Mouse (Mus musculus) embryonic facial prominence, embryonic 10.5 days (tissue): ENCODE measurements at regions not wholly inside any gene's neighbourhood (a gene's known extent, or its start where the extent isn't known, plus 50 kb on each side); places are given as distances from the start of the nearest gene placed in this dataset.

Experiments
- DNase-seq: peaks from one replicate; pipeline ENCODE4 v3.0.0-alpha.2; 2017; ENCODE audit warnings: low spot score
- H3K27ac ChIP-seq: fragments of 300-500 bp; sonication (generic); replicated peaks from 2 replicates; pipeline ENCODE4 v1.5.1; 2016; ENCODE audit warnings: mild to moderate bottlenecking
- H3K27me3 ChIP-seq: fragments of 300-500 bp; sonication (generic); replicated peaks from 2 replicates; pipeline ENCODE4 v1.6.1; 2016; ENCODE audit warnings: low read depth, mild to moderate bottlenecking; ENCODE audit not compliant: poor library complexity, severe bottlenecking
- H3K36me3 ChIP-seq: fragments of 300-500 bp; sonication (generic); replicated peaks from 2 replicates; pipeline ENCODE4 v1.6.1; 2016; ENCODE audit warnings: mild to moderate bottlenecking, moderate library complexity
- H3K4me1 ChIP-seq: fragments of 300-500 bp; sonication (generic); 2 replicates; pipeline ENCODE4 v1.6.1; 2016
- H3K4me3 ChIP-seq: fragments of 300-500 bp; sonication (generic); 2 replicates; pipeline ENCODE4 v1.5.1; 2016; ENCODE audit warnings: mild to moderate bottlenecking, moderate library complexity
- H3K9me3 ChIP-seq: fragments of 300-500 bp; sonication (generic); 2 replicates; pipeline ENCODE4 v1.6.1; 2016; ENCODE audit warnings: mild to moderate bottlenecking
- WGBS: fragments of 180-500 bp; shearing (Covaris S2); methylation state at CpG from one replicate; pipeline ENCODE4 v1.1.7; 2016; 5-methylcytosine and 5-hydroxymethylcytosine counted together

DNA sequence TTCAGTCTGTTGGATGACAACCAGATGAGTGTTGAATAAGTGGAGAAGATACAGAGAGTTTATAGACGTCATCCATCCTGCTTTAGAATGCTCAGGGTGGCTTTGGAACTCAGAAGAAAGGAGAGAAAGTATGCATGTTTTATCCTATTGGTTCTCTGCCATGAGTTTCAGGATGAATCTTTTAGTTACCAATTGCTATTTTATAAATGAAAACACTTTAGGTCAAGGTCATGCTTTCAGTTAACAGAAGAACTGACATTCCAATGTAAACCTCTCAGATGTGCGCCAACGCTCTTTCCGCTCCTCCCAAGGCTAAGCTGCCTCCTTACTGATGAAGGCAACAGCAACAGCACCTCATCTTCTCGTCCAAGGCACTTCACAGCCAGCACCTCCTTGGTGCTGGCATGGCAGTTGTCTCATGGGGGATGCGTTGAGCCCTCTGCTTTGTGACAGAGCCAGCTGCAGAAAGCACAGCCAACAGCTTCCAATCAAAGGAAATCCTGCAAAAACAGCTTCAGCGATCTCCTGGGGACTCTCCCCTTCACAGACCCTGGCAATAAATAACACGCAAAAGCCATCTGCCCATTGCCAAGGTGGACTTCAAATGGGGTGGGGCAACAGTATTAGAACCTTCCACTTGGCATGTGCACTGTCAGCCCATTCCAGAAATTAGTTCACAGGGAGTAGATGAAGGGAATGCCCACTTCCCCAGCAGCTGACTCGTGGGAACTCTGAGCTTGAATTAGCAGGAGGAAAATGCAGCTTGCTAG is 580.9 kb upstream of the Klf4 start:
- no peak for DNase-seq

DNA sequence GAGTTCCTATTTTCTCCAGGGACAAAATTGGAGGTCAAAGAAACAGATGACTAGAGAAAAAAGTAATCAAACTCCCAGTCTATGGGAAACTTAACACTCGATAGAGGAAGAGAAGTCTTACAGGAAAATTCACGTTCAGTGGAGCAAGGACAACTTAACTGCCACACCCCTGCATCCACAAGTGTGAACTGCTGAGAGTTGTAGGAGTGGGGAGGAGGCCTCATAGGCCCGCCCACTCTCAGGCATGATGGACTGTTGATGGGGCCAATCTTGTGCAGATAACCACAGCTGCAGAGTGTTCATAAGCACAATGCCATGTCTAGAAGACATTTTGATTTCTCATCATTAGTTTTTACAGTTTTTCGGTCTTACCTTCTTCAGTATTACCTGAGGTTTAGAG is 574.7 kb upstream of the Klf4 start:
- no peaks in the 10 kb centered on the region for H3K4me1 ChIP-seq
- H3K27ac ChIP-seq = no peak overlapping the region
- no peaks in the 10 kb centered on the region for H3K9me3 ChIP-seq
- H3K27me3 ChIP-seq = no peaks in the 10 kb centered on the region
- no peak for DNase-seq
- H3K4me3 ChIP-seq = no peak overlapping the region
- WGBS = 83% methylated on average over 4 of the region's 4 CpGs
- no peaks in the 10 kb centered on the region for H3K36me3 ChIP-seq

More for the DNA sequence above, 580.9 kb upstream of the Klf4 start:
- Histone ChIP-seq H3K4me1 (peaks cover 10% of the 10 kb centered on the region), H3K27ac (no peak overlapping the region), H3K27me3 (no peaks in the 10 kb centered on the region), H3K4me3 (no peak overlapping the region), H3K36me3 (no peaks in the 10 kb centered on the region), H3K9me3 (no peaks in the 10 kb centered on the region)
- 75% methylated on average over 9 of the region's 9 CpGs for WGBS

GRCm38 (mm10) chr4:56102314-56102713 is 570.0 kb upstream of the Klf4 start:
- no peaks in the 10 kb centered on the region for H3K9me3 ChIP-seq
- H3K4me3 ChIP-seq = no peak overlapping the region
- no peaks in the 10 kb centered on the region for H3K36me3 ChIP-seq
- no peak for DNase-seq
- WGBS = 90% methylated on average over 3 of the region's 3 CpGs
- no peak overlapping the region for H3K27ac ChIP-seq
- no peaks in the 10 kb centered on the region for H3K4me1 ChIP-seq
- no peaks in the 10 kb centered on the region for H3K27me3 ChIP-seq

DNA sequence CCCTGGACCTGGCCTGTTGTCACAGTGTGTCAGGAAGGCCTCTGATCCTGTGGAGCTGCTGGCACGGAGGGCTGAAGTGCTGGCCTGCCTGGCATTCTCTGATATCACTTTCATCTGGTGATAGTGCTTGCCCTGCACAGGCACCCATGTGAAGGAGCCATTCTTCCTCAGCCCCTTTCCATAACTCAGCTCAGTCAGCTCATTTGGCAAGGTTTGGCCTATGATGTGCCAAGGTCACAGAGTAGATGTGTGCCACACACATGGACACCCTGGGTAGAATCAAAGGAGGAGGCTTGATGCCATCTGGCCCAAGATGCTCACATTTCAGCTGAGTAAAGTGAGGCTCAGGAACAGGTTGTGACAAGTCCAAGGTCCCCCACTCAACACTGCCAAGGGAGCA is 558.5 kb upstream of the Klf4 start:
- no peak for DNase-seq
- no peak overlapping the region for H3K27ac ChIP-seq
- H3K9me3 ChIP-seq = no peaks in the 10 kb centered on the region
- H3K4me3 ChIP-seq = no peak overlapping the region
- no peaks in the 10 kb centered on the region for H3K27me3 ChIP-seq
- peaks cover 10% of the 10 kb centered on the region for H3K4me1 ChIP-seq
- 72% methylated on average over 1 of the region's 1 CpGs for WGBS
- H3K36me3 ChIP-seq = no peaks in the 10 kb centered on the region

GRCm38 (mm10) chr4:56088701-56089100 is 556.4 kb upstream of the Klf4 start:
- Histone ChIP-seq H3K27me3 (no peaks in the 10 kb centered on the region), H3K4me3 (no peak overlapping the region), H3K36me3 (no peaks in the 10 kb centered on the region), H3K4me1 (peaks cover 10% of the 10 kb centered on the region), H3K27ac (no peak overlapping the region), H3K9me3 (no peaks in the 10 kb centered on the region)
- peak; percentile 54 for DNase-seq
- 38% methylated on average over 4 of the region's 4 CpGs for WGBS

DNA sequence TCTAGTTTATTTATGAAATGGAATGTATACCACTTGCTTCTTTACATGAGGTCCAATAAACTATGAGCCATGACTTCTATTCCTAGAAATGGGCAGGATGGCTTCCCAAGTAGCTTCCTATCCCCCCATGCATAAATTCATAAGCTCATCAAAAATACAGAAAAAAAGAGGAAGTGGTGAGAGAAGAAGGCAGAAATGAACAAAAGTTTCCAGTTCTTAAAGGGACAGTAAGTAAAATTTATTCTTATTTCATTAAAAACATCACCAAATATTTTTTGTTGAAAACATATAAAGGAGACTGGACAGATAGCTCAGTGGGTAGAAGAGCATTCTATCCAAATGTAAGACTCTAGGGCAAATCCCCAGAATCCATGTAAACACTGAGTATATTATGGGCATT is 554.0 kb upstream of the Klf4 start:
- H3K36me3 ChIP-seq = no peaks in the 10 kb centered on the region
- H3K9me3 ChIP-seq = no peaks in the 10 kb centered on the region
- H3K4me3 ChIP-seq = no peak overlapping the region
- no peak overlapping the region for H3K27ac ChIP-seq
- no peaks in the 10 kb centered on the region for H3K27me3 ChIP-seq
- H3K4me1 ChIP-seq = peaks cover 10% of the 10 kb centered on the region
- DNase-seq = no peak

GRCm38 (mm10) chr4:56084205-56084604 is 551.9 kb upstream of the Klf4 start:
- peaks cover 6% of the 10 kb centered on the region for H3K4me1 ChIP-seq
- no peak for DNase-seq
- H3K27me3 ChIP-seq = no peaks in the 10 kb centered on the region
- no peak overlapping the region for H3K27ac ChIP-seq
- no peaks in the 10 kb centered on the region for H3K9me3 ChIP-seq
- 75% methylated on average over 1 of the region's 1 CpGs for WGBS
- H3K36me3 ChIP-seq = no peaks in the 10 kb centered on the region
- H3K4me3 ChIP-seq = no peak overlapping the region

DNA sequence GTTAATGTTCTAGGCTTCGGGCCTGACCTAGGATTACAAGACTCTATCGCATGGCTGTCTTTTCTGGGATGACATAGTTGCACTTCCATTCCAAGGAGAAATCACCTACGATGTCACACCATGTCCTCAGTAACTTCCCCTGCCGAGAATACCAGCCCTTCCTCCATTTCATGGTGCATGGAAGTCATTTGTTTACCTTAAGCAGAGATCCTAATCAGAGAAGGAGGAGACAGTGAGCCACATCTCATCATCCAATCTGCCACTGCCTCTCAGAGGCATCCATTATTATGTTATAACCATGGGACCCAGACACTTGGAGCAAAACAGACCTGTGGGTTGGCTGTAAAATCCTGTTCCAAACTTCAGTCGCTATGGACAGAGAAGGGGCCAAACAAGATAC is 550.1 kb upstream of the Klf4 start:
- no peak for DNase-seq
- no peaks in the 10 kb centered on the region for H3K4me1 ChIP-seq
- 79% methylated on average over 5 of the region's 5 CpGs for WGBS

DNA sequence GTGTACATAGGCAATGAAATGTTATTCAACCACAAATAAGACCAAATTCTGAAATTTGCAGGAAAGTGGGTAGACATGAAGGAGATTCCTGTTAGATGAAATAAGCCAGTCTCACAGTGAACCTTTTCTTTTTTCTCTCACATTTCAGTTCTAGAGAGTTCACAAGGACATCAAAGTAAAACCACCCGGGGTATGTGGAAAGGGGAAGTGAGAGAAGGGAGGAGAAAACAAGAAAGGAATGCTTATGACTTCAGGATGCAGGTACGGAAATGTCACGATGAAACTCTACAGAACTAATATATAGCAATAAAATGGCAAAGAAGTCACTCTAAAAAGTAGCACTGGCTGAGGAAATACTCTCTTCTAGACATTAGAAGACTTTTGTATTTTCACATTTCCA is 548.7 kb upstream of the Klf4 start:
- H3K4me1 ChIP-seq = no peaks in the 10 kb centered on the region
- H3K36me3 ChIP-seq = no peaks in the 10 kb centered on the region
- no peak for DNase-seq
- H3K27ac ChIP-seq = no peak overlapping the region
- WGBS = 81% methylated on average over 3 of the region's 3 CpGs
- no peak overlapping the region for H3K4me3 ChIP-seq
- H3K9me3 ChIP-seq = no peaks in the 10 kb centered on the region
- H3K27me3 ChIP-seq = no peaks in the 10 kb centered on the region

More for the DNA sequence above, 550.1 kb upstream of the Klf4 start:
- Histone ChIP-seq H3K27ac (no peak overlapping the region), H3K36me3 (no peaks in the 10 kb centered on the region), H3K9me3 (no peaks in the 10 kb centered on the region), H3K4me3 (no peak overlapping the region), H3K27me3 (no peaks in the 10 kb centered on the region)

DNA sequence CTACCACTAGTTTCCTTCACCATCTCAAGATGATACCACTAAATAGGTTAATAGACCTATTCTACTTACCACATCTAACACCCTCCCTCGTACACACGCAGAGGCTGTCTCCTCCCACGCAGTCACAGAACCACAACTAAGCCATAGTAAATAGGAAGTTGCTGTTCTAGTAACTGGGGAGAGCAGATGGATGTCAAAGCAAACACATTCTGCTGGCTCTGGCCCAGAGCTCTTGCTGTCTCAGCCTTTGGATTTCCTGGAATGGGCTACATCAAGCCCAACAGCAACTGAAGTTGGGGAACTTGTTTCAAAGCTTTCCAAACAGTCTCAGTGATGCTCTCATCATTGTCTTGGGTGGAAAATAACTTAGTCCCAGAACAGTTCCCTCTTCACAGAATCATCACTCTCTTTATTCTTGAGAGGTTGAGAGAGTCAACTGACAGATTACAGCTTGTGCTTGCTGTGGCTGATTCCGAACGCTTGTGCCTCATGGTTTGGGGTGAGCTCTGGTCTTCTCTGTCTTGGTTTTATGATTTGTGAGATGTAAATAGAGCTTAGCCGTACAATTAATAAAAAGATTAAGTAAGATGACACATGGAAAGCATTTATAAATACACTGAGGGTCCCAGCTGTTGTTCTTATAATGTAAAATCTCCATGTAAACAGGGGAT is 538.5 kb upstream of the Klf4 start:
- DNase-seq = no peak
- no peaks in the 10 kb centered on the region for H3K4me1 ChIP-seq
- H3K4me3 ChIP-seq = no peak overlapping the region
- no peaks in the 10 kb centered on the region for H3K9me3 ChIP-seq
- H3K36me3 ChIP-seq = no peaks in the 10 kb centered on the region
- WGBS = 91% methylated on average over 6 of the region's 6 CpGs
- no peak overlapping the region for H3K27ac ChIP-seq
- no peaks in the 10 kb centered on the region for H3K27me3 ChIP-seq

- Histone ChIP-seq H3K4me1 (no peaks in the 10 kb centered on the region), H3K27ac (no peak overlapping the region), H3K4me3 (no peak overlapping the region), H3K36me3 (no peaks in the 10 kb centered on the region), H3K27me3 (no peaks in the 10 kb centered on the region), H3K9me3 (no peaks in the 10 kb centered on the region)
- 91% methylated on average over 4 of the region's 4 CpGs for WGBS
- DNase-seq = no peak
These were observed 536.6 kb upstream of the Klf4 start for GRCm38 (mm10) chr4:56068859-56069258.

DNA sequence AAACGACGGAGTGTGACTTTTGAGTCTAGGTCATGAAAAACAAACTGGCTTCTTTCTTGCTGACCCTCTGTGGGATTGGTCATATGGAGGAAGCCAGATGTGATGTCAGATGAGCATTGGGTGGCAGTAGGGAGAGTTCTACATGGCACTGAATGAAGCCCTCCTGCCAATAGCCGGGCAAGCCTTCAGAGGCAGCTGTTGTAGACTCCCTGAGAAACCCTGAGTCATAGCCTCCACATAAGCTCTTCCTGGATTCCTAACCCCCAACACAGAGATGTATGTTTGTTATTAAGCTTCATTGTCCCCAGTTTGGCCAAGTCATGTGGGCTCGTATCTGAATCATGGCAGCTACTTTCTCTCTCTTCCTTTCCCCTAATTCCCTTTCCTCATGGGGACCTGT is 532.4 kb upstream of the Klf4 start:
- Histone ChIP-seq H3K27me3 (no peaks in the 10 kb centered on the region), H3K27ac (no peak overlapping the region), H3K4me1 (no peaks in the 10 kb centered on the region), H3K4me3 (no peak overlapping the region), H3K9me3 (no peaks in the 10 kb centered on the region), H3K36me3 (no peaks in the 10 kb centered on the region)
- no peak for DNase-seq
- 91% methylated on average over 4 of the region's 4 CpGs for WGBS

DNA sequence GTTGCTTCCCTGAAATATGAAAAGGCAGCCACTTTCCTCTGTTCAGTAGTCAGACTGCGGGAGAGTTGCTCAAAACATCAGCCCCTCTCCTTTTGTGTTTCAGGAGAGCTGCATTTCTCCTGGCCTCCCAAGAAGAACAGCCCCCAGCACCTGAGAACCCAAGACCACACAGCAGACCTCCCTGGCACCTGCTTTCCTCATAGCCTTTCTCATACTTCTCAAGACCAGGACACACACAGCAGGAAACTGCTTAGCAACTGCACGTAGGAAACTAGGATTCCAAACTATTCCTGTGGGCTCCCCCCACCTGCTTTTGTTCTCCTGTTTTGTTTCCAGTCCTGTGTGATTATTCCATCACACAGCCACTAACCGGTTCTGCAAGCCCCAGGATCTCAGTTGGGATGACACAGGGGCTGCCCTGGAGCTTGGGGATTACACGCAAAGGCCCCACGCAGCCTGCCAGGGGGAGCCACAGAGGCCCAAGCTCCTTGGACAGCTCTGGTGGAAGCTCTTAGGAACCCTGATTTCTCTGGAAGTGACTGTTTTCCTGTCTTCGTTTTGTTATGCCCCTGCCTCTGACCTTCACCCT is 519.6 kb upstream of the Klf4 start:
- H3K4me1 ChIP-seq = peaks cover 9% of the 10 kb centered on the region
- no peaks in the 10 kb centered on the region for H3K36me3 ChIP-seq
- H3K4me3 ChIP-seq = no peak overlapping the region
- DNase-seq = peak; percentile 38
- H3K9me3 ChIP-seq = no peaks in the 10 kb centered on the region
- WGBS = 27% methylated on average over 6 of the region's 6 CpGs
- peak overlapping the region; percentile 40; the same call in 1 of the 2 replicates for H3K27ac ChIP-seq
- H3K27me3 ChIP-seq = no peaks in the 10 kb centered on the region
